Mouse (Mus musculus) liver, embryonic 12.5 days (tissue): ENCODE measurements around the gene C1ra. TPM values are rescaled to one million over a fixed set of nuclear protein-coding genes. Genes with fewer than 3 reads are reported as not detected.
"Not testable (repeated sequence)": the region's sequence is repeated elsewhere in the genome, so short reads cannot be mapped to it uniquely, and the experiment has no call there.

Experiments
- ATAC-seq: fragments of 200-750 bp; cut with Nextera tagmentation; 2 replicates; pipeline ENCODE4 v1.8.0; 2017; ENCODE audit warnings: moderate number of reproducible peaks, mild to moderate bottlenecking, moderate library complexity
- H3K27ac ChIP-seq: fragments of 300-500 bp; sonication (generic); 2 replicates; pipeline ENCODE4 v1.5.1; 2016; ENCODE audit warnings: mild to moderate bottlenecking
- H3K27me3 ChIP-seq: fragments of 300-500 bp; sonication (generic); replicated peaks from 2 replicates; pipeline ENCODE4 v1.6.1; 2016; ENCODE audit warnings: mild to moderate bottlenecking, moderate library complexity
- H3K36me3 ChIP-seq: fragments of 300-500 bp; sonication (generic); 2 replicates; pipeline ENCODE4 v1.6.1; 2016; ENCODE audit warnings: mild to moderate bottlenecking, moderate library complexity
- H3K4me1 ChIP-seq: fragments of 300-500 bp; sonication (generic); 2 replicates; pipeline ENCODE4 v1.6.1; 2016
- H3K4me2 ChIP-seq: fragments of 300-500 bp; sonication (generic); 2 replicates; pipeline ENCODE4 v1.6.1; 2016; ENCODE audit warnings: mild to moderate bottlenecking, moderate library complexity
- H3K4me3 ChIP-seq: fragments of 300-500 bp; sonication (generic); 2 replicates; pipeline ENCODE4 v1.5.1; 2016; ENCODE audit warnings: mild to moderate bottlenecking, moderate library complexity
- H3K9ac ChIP-seq: fragments of 300-500 bp; sonication (generic); 2 replicates; pipeline ENCODE4 v1.6.1; 2016; ENCODE audit warnings: mild to moderate bottlenecking, moderate library complexity
- H3K9me3 ChIP-seq: fragments of 300-500 bp; sonication (generic); replicated peaks from 2 replicates; pipeline ENCODE4 v1.6.1; 2016; ENCODE audit warnings: mild to moderate bottlenecking, moderate library complexity
- WGBS: fragments of 180-500 bp; shearing (Covaris S2); methylation state at CpG from one replicate; pipeline ENCODE4 v1.1.7; 2016; ENCODE audit not compliant: insufficient replicate concordance; 5-methylcytosine and 5-hydroxymethylcytosine counted together
- polyA plus RNA-seq: library from polyadenylated mRNA; unstranded; fragments of >200 nt; fragmentation: Nextera tagmentation; extraction: Ambion mirVana; gene quantifications from 2 replicates; pipeline ENCODE4 v1.2.1, GENCODE M21; 2016

C1ra gene
- polyA plus RNA-seq, 1 experiment from 2014 or later, result 4.5 TPM

DNA sequence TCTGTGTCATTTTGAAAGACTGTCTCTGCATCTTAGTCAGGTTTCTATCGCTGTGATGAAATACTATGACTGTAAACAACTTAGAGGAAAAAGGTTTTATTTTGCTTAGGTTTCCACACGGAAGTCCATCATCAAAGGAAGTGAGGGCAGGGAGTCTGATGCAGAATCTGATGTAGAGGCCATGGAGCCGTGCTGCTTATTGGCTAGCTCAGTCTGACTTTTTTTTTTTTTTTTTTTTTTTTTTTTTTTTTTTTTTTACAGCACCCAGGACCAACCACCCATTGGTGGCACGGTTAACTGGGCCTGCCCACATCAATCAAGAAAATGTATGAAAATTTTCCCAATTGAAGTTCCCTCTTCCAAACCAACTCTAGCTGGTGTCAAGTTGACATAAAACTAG is 23.3 kb upstream of the C1ra start:
- 69% methylated on average over 4 of the region's 4 CpGs for WGBS
- ATAC-seq, result no peak
- H3K4me2 ChIP-seq, result no peak overlapping the region
- no peaks in the 10 kb centered on the region for H3K36me3 ChIP-seq
- H3K27ac ChIP-seq, result no peak overlapping the region
- H3K4me3 ChIP-seq, result no peak overlapping the region
- H3K9ac ChIP-seq, result no peak overlapping the region
- H3K4me1 ChIP-seq, result peaks cover 25% of the 10 kb centered on the region
- H3K27me3 ChIP-seq, result 0 out of 2 replicates have a peak, but pooled peaks cover 3% of the 10 kb centered on the region
- H3K9me3 ChIP-seq, result no peaks in the 10 kb centered on the region

- Histone ChIP-seq H3K27me3 (no peaks in the 10 kb centered on the region), H3K9me3 (no peaks in the 10 kb centered on the region), H3K4me1 (peaks cover 23% of the 10 kb centered on the region), H3K36me3 (no peaks in the 10 kb centered on the region), H3K4me2 (no peak overlapping the region), H3K4me3 (no peak overlapping the region), H3K27ac (no peak overlapping the region), H3K9ac (no peak overlapping the region)
- WGBS, result 71% methylated on average over 6 of the region's 6 CpGs
- no peak for ATAC-seq
Measured at GRCm38 (mm10) chr6:124491427-124491826, 20.8 kb upstream of the C1ra start.

DNA sequence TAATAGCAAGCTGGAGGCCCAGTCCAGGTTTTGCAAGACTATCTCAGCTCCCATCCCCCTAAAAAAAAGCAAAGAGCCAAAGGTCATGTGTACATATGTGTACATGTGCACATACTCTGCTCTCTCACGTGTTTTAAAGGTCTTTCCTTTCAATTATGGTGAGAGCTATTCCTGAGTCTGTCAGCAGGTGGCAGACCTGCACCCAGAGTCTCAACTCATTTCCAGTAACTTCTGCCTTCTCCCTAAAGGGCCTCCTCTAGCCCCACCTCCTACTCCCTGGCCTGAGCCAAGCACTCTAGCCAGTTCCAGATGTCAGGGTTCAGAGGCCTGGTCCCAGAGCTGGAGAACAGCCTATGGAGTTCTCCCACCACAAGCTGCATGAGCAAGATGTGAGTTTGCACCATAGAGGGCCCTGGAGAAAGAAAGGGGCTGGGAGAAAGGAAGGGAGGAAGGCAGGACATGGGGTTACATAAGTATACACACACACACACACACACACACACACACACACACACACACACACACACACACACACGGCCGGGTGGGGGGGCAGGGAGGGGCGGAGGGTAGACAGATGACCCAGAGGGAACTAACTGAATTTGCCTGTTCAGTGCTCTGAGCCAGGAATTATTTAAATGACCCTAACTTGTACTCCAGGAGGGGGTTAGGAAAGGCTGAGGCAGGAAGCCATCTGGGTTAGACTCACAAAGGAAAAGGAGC is 19.2 kb upstream of the C1ra start, which contains the start of gene C1rl:
Gene C1rl (plus strand): TSS at position 272 of the 720 bp plus-strand sequence.
- ATAC-seq, result peak; percentile 87
- peaks cover 23% of the 10 kb centered on the region for H3K4me1 ChIP-seq
- no peaks in the 10 kb centered on the region for H3K27me3 ChIP-seq
- H3K27ac ChIP-seq, result peak within 1 kb of the TSS; percentile 76
- peak within 1 kb of the TSS; percentile 22 for H3K4me3 ChIP-seq
- no peaks in the 10 kb centered on the region for H3K9me3 ChIP-seq
- H3K36me3 ChIP-seq, result no peaks in the 10 kb centered on the region
- peak within 1 kb of the TSS; percentile 52 for H3K9ac ChIP-seq
- 7% methylated on average over 4 of the region's 4 CpGs for WGBS
- peak within 1 kb of the TSS; percentile 56 for H3K4me2 ChIP-seq

DNA sequence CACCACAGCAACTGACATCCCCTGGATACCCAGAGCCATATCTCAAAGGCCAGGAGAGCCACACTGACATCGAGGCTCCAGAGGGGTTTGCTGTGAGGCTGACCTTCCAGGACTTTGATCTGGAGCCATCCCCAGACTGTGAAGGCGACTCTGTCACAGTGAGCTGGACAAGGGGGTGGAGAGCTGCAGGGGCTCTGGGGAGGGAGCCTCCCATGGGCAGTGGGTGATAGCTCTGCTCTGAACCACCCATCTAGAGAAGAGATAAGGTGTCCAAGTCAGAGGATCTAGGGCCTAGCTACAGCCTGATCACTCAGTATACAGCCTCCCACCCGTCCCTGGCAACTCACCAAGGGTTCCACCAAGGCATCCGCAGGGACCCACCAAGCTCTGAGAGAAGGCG is 18.3 kb upstream of the C1ra start:
- H3K27ac ChIP-seq, result peak overlapping the region; percentile 76
- 59% methylated on average over 5 of the region's 5 CpGs for WGBS

GRCm38 (mm10) chr6:124496054-124496453 is 16.2 kb upstream of the C1ra start:
- no peaks in the 10 kb centered on the region for H3K9me3 ChIP-seq
- H3K27me3 ChIP-seq, result no peaks in the 10 kb centered on the region
- no peak overlapping the region for H3K9ac ChIP-seq
- ATAC-seq, result no peak
- no peaks in the 10 kb centered on the region for H3K36me3 ChIP-seq
- no peak overlapping the region for H3K4me2 ChIP-seq
- peaks cover 28% of the 10 kb centered on the region for H3K4me1 ChIP-seq
- no peak overlapping the region for H3K27ac ChIP-seq
- no peak overlapping the region for H3K4me3 ChIP-seq
- WGBS, result 77% methylated on average over 5 of the region's 5 CpGs

More for the DNA sequence above, 18.3 kb upstream of the C1ra start:
- peak; percentile 55 for ATAC-seq
- H3K9ac ChIP-seq, result no peak overlapping the region; the same call in 1 of the 2 replicates
- peak overlapping the region; percentile 22 for H3K4me3 ChIP-seq
- H3K27me3 ChIP-seq, result no peaks in the 10 kb centered on the region
- H3K4me1 ChIP-seq, result peaks cover 23% of the 10 kb centered on the region
- no peaks in the 10 kb centered on the region for H3K9me3 ChIP-seq
- no peaks in the 10 kb centered on the region for H3K36me3 ChIP-seq
- peak overlapping the region; percentile 56 for H3K4me2 ChIP-seq

DNA sequence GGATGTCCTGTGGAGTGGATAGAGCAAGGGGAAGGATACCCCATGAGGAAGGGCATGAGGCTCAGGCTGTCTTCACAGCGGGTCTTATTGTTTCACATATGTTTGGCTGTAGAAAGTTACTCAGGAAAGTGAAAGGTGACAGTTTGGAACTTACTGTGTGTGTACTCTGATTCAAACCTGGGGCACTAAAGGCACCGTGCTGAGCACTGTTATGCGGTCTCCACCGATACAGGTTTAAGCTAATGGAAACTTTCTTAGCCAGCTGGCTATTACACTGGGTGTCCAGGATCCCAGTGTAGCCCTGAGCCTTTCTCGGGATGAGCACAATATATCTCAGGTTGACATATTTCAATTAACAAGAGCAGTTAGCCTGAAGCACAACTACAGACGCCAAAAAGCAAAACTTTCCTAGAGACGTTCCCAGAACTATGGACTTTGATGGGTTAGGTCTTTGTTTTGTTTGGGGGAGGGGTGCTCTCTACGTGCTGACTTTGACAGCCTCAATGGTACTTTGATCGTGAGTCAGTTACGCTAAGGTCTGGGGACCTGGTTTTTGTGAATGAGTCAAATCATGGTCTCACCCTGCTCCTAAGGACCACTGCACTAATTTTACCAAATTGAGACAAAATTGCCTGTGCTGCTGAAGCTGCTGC is 12.2 kb upstream of the C1ra start:
- Histone ChIP-seq H3K4me2 (no peak overlapping the region), H3K27me3 (no peaks in the 10 kb centered on the region), H3K4me1 (peaks cover 11% of the 10 kb centered on the region), H3K27ac (peak overlapping the region; percentile 21; the same call in 1 of the 2 replicates), H3K9me3 (no peaks in the 10 kb centered on the region), H3K9ac (no peak overlapping the region), H3K4me3 (no peak overlapping the region), H3K36me3 (no peaks in the 10 kb centered on the region)
- ATAC-seq, result peak; percentile 50; the same call in 1 of the 2 replicates
- WGBS, result 65% methylated on average over 10 of the region's 10 CpGs

- Histone ChIP-seq H3K9ac (no peak overlapping the region), H3K27me3 (no peaks in the 10 kb centered on the region), H3K4me3 (no peak overlapping the region), H3K36me3 (no peaks in the 10 kb centered on the region), H3K9me3 (no peaks in the 10 kb centered on the region), H3K4me2 (no peak overlapping the region), H3K27ac (no peak overlapping the region), H3K4me1 (peaks cover 11% of the 10 kb centered on the region)
- ATAC-seq, result no peak
- 65% methylated on average over 4 of the region's 4 CpGs for WGBS
Measured at GRCm38 (mm10) chr6:124501473-124501872, 10.7 kb upstream of the C1ra start.

- 69% methylated on average over 5 of the region's 5 CpGs for WGBS
- Histone ChIP-seq H3K27me3 (no peaks in the 10 kb centered on the region), H3K4me3 (no peak overlapping the region), H3K9ac (no peak overlapping the region), H3K4me2 (no peak overlapping the region), H3K9me3 (no peaks in the 10 kb centered on the region), H3K27ac (no peak overlapping the region), H3K36me3 (no peaks in the 10 kb centered on the region), H3K4me1 (peaks cover 11% of the 10 kb centered on the region)
- ATAC-seq, result no peak
Measured at GRCm38 (mm10) chr6:124502021-124502420, 10.2 kb upstream of the C1ra start.

DNA sequence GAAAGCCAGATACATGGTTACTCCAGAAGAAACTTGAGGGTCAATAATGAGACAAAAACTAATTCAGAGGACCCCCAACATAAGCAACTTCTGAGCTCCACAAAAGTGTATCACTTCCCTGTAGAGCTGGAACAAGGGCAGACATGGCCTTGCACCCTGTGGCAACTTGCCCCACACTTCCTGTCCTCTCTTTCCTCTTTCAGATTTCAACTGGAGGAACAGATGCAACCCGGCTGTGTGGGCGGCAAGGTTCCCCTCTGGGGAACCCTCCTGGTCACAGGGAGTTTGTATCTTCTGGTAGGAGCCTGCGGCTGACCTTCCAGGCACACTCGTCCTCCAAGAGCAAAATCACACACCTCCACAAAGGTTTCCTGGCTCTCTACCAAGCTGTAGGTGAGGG is 7.2 kb upstream of the C1ra start:
- no peak for ATAC-seq
- WGBS, result 33% methylated on average over 4 of the region's 4 CpGs
- H3K27ac ChIP-seq, result no peak overlapping the region

DNA sequence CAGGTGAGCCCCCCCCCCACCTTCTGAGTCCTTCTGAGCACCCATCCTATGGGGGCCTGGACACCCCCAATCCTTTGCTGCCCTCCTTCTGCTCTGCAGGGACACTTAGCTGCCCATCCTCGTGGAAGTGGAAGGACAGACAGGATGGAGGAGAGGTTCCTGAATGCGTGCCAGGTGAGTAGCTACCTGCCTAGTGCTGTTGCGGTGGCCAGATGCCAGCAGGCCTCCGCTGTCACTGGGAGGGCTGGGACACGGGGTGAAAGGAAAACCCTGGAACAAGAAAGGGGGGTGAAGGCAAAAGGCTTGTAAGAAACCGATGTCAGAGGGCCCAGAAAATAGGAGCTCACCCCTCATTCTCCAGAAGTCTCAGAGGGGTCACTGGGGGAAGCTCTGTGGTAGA is 5.2 kb upstream of the C1ra start:
- Histone ChIP-seq H3K9me3 (no peaks in the 10 kb centered on the region), H3K9ac (no peak overlapping the region), H3K4me2 (no peak overlapping the region), H3K4me3 (no peak overlapping the region), H3K27ac (no peak overlapping the region), H3K36me3 (no peaks in the 10 kb centered on the region), H3K27me3 (no peaks in the 10 kb centered on the region), H3K4me1 (no peaks in the 10 kb centered on the region)
- ATAC-seq, result no peak
- WGBS, result 65% methylated on average over 6 of the region's 6 CpGs

More for the DNA sequence above, 7.2 kb upstream of the C1ra start:
- Histone ChIP-seq H3K4me2 (no peak overlapping the region), H3K36me3 (no peaks in the 10 kb centered on the region), H3K9me3 (no peaks in the 10 kb centered on the region), H3K27me3 (no peaks in the 10 kb centered on the region), H3K4me1 (peaks cover 11% of the 10 kb centered on the region; the same call in 1 of the 2 replicates), H3K4me3 (no peak overlapping the region), H3K9ac (no peak overlapping the region)

- no peak for ATAC-seq
- no peaks in the 10 kb centered on the region for H3K36me3 ChIP-seq
- H3K27me3 ChIP-seq, result no peaks in the 10 kb centered on the region
- no peak overlapping the region for H3K27ac ChIP-seq
- no peak overlapping the region for H3K9ac ChIP-seq
- no peaks in the 10 kb centered on the region for H3K9me3 ChIP-seq
- WGBS, result 55% methylated on average over 10 of the region's 10 CpGs
- H3K4me1 ChIP-seq, result no peaks in the 10 kb centered on the region
- H3K4me2 ChIP-seq, result no peak overlapping the region
- no peak overlapping the region for H3K4me3 ChIP-seq
Measured at GRCm38 (mm10) chr6:124508292-124508691, 3.9 kb upstream of the C1ra start.

DNA sequence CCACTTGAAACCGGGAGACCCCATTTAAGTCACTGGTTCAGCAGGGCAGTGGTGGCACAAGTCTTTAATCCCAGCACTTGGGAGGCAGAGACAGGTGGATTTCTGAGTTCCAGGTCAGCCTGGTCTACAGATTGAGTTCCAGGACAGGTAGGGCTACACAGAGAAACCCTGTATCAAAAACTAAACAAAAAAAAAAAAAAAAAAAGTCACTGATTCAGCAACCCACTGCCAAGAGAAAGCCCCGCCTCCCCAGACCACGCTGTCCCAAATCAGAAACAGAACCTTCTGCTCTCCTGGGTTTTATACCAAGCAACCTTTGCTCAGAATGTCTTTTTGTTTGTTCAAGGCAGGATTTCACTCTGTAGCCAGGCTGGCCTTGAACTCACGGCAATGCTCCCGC is 3.0 kb upstream of the C1ra start:
- H3K9me3 ChIP-seq, H3K4me3 ChIP-seq, H3K9ac ChIP-seq, H3K4me1 ChIP-seq, H3K4me2 ChIP-seq, H3K27ac ChIP-seq, H3K27me3 ChIP-seq, H3K36me3 ChIP-seq, ATAC-seq: not testable (repeated sequence)
- 76% methylated on average over 5 of the region's 5 CpGs for WGBS
